Mouse (Mus musculus) frontal cortex, adult (tissue): ENCODE measurements at regions not wholly inside any gene's neighbourhood (a gene's known extent, or its start where the extent isn't known, plus 50 kb on each side); places are given as distances from the start of the nearest gene placed in this dataset.
A peak's percentile ranks its signal among the peaks of the same experiment; 100 is the strongest.

Source experiments
- ATAC-seq: cut with Nextera tagmentation; 2 replicates; pipeline ENCODE4 v1.9.2; 2017; ENCODE audit warnings: mild to moderate bottlenecking, moderate library complexity, mixed read lengths; ENCODE audit not compliant: low TSS enrichment

DNA sequence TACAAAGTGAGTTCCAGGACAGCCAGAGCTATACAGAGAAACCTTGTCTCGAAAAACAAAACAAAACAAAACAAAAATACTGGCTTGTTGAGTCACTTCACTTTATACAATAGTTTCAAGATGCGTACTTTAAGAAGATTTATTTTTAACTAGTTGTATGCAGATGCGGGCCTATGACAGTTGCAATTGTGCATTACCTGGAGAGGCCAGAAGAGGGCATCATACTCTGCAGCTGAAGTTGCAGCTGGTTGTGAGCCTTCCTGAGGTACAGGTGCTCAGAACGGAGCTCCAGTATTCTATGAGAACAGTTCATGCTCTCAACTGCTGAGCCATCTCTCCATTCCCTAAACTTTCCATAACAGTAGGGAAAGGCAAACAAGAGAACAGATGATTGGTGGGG, 314.2 kb upstream of the 4931429L15Rik start:
- ATAC-seq, result no peak

DNA sequence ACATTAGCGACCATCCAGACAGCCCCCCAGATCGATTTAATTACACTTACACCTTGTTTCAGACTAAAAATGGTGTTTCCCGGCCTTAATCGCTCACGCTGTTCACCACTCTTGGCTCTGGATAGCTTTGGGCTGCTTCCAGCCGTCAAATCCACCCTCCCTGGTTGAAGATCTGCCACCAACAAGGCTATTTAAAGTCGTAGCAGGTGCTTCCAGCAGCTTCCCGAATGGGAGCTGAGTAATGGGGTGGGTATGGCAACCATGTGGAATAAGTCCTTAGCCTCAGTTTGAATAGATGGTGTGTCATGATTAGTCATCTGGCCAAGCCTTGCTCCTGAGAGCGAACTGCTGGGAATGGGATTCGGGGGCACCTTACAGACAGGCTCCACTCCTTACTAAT, 312.8 kb upstream of the 4931429L15Rik start:
- ATAC-seq, result peak; percentile 96

DNA sequence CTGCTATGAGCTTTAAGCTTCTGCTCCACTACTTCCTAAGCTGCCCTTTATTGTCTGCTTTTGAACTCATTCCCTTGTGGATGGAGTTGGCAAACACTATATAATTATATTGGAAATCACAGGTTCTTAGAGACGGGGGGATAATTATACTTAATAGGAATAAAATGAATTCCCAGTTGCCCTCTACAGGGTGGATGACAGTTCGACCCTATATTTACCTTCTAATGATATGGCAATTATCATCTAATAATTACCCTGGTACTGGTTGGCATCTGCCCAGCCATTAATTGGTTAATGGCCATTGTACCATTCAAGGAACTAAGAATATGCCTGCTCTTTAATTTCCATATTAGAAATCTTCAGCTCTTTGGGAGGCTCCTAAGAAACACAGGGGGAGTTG, 302.5 kb upstream of the 4931429L15Rik start:
- no peak for ATAC-seq

DNA sequence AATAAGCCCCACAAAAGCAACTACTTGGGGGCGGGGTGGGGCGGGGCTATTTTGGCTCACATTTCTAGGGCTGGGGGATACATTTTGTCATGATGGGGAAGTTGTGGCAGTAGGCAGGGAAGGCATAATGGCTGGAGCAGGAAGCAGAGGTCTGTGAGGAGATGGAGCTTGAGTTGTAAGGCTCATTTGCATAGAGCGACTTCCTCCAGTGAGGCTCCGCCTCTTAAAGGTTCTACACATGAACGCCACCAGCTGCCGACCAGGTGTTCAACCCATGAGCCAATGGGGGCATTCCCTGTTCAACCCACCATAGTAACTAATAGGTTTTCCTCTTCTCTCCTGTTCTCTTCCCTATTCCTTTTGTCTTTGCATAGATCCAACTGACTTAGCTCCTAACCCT, 302.1 kb upstream of the 4931429L15Rik start:
- no peak for ATAC-seq

DNA sequence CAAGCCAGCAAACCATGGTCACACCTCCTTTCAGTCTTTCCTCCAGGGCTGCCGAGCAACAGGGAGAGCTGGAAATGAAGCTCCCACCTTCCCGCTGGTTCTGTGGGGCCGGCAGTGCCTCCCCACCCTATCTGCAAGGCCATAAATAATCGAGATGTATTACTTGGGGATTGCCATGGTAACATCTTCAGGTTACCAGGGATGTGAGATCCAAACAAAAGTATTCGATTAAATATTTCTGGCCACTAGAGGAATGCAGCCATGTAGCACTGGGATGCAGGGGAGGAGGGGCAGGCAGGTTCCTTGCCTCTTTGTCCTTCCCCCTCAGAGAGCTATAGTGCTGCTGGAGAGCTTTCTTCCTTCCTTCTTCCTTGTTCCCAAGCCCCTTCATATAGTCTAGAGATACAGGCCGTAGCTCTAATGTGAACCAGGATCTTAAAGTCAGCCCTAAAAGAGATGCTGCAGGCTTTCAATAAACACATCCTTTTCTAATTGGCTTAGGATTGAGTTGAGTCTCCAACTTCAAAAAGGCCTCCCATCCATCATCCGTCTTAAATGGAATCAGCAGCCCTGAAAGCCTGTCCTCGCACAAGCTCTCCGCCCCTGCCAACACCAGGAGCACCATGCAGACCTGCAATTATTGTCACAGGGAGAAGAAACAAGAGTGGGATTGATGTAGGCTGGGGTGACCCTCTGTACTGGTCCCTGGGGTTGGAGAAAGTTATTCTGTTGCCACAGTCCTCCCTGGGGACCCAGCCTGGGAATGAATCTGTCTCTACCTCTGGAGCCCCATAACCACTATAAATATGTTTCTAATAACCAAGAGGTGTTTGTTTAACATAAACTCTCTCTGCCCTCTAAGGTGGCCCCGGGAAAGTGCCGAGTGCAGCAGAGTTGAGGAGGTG, 290.6 kb upstream of the 4931429L15Rik start:
- no peak for ATAC-seq

DNA sequence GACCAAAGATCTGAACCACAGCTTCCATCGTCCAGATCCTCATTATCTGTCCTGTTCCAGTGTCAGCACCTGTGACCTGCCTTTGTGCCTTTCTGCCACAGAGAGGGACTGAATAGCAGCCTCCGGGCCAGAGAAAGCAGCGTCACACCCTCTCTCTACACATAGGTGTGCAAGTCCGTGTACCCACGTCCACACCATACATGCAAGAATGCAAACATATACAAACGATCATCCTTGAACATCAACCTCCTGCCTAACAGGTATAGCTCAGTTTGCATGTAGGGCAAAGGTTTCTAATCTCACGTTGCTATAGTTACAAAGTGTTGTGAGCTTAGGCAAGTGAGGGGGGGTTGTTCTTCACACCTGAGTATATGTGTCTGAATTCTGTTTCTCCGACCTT, 288.9 kb upstream of the 4931429L15Rik start:
- ATAC-seq, result no peak

DNA sequence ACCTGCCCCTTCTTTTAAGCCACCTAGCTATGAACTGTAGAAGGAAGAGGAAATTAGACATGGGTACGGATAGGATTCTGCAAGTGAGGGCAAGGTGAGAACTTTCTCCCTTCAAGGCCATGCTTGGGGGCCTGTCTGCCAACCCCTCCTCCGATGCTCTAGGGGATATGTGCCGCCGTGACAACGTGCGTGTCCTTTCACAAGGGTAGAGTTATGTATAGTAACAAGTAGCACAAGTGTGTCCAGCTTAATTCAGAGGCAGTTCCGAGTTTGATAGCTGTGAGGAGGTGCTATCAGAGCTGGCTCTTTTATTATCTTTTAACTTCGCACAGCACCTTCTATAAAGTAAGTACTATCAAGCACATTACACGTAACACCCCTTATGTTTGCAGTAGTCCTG, 281.0 kb upstream of the 4931429L15Rik start:
- ATAC-seq, result no peak

DNA sequence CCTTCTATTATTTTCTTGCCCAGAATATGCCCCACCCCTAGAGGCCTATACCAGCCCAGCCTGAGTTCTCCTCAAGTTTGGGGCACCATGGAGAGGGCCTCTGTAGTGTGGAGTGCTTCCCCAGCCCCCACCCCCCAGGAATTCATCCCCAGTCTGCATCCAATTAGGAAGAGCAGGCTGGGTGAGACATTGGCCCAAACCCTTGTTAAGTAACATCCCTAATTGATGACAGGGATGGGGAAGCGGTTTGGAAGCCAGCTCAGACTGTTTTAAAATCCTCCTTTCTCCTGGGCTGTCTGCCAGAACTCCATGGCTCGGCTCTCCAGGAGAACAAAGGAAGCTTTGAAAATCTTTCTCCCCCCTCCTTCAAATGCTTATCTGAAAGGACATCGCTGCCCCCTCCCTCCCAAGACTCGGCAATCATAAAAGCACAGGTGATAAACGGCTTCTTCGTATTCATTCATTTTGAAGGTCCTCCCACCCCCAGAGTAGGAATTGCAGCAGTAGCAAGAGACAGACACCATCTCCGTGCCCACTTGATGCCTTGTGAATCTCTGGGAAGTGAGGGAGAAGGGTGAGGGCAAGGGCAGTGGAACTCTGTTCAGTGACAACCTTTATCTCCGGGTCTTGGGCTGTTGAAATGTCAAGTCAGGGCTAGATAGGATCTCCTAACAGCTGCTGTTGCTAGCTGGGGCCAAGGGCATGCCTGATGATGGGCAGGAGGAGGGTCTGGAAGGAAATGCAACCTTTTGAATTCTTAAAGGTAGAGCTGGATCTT, 280.3 kb upstream of the 4931429L15Rik start:
- peak; percentile 87 for ATAC-seq

DNA sequence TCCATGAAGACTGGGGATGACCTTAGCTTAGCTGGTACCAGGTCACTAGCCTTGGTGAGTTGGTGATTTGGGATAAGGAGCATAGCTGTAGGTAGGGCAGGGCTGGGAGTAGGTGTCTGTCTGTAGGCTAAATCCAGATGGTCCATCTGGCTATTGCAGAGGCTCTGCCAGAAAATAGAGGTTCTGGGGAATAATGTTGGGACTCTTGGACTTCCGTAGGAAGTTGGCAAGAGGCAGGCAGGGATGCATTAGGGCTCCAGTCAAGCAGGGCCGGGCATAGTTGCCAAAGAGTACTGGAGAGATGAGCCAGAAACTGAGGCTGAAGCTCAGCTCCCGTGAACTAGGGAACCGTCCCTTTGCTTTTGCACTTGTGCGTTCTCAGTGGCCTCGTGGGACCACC, 278.7 kb upstream of the 4931429L15Rik start:
- ATAC-seq, result peak; percentile 42; the same call in 1 of the 2 replicates

DNA sequence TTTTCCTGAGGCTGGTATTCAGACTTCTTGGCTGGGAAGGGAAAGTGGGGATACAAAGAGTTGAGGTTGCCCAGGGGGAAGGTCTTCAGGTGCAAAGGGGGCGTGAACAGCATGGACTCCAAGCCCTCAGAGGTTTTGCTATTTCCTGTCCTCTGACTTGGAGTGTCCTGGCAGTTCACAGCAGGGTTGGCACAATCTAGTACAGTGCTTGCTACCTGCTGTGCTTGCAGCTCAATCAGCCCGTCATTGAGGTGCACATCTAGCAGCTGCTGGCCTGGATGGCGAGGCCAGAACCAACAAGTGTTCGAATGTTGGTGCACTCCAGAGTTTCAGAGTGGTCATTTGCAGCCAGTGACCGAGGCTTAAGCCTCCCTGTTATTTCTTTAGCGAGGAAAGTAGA, 273.7 kb upstream of the 4931429L15Rik start:
- ATAC-seq, result no peak

DNA sequence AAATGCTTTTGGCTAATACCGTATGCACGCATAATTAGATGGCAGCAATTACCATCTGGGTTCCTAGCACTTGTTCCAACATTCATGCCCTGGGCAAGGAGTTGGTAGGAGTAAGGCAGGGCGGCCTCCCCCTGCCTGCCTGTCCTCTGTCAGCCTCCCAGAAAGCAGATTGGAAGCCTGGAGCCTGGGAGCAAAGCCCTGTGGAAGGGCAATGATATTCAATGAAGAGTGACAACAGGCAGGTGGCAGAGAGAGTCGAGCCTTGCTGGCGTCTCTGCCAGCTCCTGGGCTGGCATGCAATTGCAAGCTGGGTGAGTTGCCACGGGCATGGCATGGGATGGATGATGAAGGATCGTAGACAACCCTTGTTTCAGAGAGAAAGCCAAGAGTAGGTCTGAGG, 273.1 kb upstream of the 4931429L15Rik start:
- no peak for ATAC-seq

DNA sequence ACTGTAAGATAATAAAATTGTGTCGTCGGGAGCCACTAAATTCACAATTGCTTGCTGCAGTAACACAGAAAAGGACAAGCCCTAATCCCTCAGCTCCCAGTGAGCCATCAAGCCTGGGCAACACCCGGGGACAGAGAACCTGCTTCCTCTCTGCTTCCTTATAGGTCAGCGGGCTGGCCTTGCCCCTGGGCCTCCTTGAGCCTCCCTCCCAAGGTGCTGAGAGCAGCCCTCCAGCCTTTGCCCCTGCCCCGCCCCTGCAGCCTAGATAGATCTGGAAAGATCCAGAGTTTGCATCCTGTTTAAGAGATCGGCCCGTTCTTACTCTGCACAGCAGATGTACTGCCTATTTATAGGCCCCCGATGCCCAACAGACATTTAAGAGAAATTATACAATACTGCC, 267.0 kb upstream of the 4931429L15Rik start:
- ATAC-seq, result peak; percentile 59

DNA sequence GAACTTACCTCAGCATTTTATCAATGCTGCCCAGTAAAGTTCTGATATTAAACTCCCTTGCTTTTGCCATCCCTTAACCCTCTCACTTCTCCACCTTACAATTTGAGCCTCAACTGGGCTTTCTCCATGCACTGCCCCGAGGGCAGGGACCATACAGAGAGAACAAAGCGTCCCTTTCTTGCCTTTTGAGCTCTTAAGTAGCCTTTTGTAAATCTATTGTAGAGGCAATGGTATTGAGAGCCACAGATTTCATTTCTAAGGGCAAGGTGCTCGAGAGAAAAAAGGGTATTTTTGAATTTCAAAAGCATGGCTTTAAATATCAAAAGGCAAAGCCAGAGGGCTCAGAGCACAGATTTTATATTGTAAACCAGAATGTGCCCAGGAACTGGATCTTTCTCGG, 262.1 kb upstream of the 4931429L15Rik start:
- ATAC-seq, result no peak

DNA sequence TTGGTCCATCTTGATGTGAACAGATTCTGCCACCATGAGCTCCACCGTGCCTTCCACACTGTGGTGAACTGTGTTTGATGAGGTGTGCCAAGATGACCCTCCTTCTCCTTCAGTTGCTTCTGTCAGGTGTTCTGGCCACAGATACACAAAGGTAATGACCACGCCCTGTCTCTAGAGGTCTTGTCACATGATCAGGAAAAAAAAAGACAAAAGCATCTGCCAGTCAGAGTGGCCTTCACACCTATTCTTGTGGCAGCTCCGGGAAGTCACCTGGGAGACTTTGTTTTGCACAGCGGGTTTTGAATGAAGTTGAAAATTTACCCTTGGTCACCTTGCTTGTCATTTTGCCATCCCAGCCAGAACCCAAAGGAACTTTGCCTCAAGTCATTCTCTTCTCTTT, 242.5 kb upstream of the 4931429L15Rik start:
- no peak for ATAC-seq

DNA sequence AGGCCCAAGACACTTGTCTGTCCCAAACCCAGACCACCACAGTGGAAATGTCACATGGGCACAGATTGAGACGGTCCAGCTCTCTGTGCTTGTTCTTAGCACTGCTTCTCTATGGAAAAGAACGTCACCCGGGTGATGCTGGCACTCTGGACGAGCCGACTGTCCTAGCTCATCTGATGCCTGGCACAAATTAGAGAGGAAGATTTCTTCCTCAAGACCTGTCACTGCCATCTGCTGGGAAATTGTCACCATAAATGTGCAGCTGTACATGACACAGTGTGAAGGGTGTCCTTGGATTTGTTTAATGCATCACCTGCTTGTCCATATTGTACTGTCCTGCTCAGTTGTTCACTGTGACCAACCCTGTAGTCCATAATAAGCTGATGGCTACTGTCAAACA, 238.7 kb upstream of the 4931429L15Rik start:
- no peak for ATAC-seq

DNA sequence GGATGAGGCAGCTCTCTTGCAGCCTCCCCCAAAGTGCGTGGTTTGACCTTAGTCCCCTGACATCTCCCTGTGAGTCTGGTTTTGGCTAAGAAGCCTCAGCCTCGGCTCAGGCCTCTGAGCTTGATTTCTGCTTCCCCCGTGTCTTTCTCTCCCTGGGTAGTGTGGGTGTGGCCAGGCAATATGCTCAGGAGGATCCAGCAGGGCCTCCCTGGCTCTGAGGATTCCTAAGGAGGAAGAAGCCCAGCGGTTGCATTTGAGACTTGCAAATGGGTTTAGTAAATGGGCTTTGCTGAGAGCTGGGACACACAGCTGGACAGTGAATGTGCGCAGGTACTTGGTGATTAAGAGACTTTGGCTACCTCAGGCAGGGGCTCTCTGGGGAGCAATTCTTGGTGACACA, 238.0 kb upstream of the 4931429L15Rik start:
- no peak for ATAC-seq

DNA sequence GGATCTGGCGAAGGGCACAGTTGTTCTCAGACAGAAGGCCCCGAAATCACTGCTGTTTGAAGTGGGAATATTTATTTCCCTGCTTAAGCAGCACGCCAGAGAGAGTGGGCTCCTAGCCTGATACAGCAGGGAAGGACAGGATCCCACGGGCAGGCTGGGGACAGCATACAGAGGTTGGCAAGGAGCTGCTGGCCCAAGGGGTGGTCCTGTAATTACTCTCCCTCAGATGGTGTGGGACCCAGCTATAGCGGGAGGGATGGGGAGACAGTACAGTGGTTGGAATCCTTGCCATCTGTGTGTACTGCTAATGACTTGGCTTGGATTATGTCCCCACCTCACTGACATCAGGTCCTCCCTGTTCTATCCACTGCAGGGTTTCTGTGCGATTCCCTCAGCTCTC, 235.4 kb upstream of the 4931429L15Rik start:
- ATAC-seq, result no peak

DNA sequence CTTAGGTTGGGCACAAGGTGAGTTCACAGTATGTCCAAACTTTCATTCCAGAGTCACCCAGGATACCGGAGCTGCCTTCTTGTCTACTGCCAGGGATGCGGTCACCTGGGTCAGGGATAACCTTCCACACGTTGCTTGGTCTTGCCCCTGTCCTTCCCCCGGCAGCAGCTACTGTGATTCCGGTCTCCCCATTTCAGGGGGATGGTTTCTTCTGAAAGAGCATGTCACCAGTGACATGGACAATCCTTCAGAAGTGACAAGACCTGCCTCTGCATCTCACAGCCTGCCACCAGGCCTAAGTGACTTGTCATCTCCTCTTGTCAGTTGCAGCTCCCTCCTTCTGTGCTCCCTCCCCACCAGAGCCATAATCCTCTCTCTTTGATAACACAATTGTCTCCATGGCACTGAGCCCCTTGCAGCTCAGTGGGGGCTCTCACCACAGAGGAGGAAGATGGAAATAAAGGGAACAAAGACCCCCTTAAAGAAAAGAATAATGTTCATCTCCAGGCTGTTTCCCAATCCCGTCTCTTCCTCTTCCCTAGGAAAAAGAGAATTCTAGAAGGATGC, 234.9 kb upstream of the 4931429L15Rik start:
- ATAC-seq, result no peak

DNA sequence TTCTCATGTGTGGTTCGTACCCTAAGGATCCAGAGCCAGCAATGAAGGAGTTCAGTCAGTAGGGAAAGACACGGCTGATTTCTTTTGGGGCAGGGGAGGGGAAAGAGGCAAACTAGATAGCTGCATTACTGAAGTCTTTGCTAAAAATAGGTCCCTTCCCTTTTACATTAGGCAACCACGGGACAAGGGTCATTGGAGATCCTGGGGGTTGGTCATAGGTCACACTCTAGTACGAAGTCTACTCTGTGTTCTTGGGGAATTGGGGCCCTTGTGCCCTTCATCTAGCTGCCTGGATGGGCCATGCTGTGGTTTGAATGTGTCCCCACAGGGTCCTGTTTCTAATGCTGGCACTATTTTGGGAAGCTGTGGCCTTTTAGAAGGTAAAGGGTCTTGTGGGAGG, 229.6 kb upstream of the 4931429L15Rik start:
- ATAC-seq, result no peak

DNA sequence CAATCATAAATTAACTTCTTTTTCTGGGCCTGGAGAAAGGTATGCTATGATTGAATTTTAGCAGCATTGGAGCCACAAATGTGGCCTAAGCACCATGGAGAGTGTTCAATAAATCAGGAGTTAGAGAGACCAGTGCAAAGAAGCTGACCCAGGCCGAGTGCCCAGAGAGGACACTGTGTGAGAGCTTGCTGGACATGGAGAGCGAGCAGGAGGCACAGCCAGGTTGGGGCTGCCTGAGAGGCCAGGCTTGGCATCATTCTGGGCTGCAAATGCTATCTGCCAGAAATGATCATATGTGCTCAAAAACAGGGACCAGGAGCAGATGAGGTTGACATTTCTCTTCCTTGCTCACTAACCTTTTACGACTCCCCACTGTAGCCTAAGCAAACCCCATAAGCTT, 224.5 kb upstream of the 4931429L15Rik start:
- ATAC-seq, result no peak

DNA sequence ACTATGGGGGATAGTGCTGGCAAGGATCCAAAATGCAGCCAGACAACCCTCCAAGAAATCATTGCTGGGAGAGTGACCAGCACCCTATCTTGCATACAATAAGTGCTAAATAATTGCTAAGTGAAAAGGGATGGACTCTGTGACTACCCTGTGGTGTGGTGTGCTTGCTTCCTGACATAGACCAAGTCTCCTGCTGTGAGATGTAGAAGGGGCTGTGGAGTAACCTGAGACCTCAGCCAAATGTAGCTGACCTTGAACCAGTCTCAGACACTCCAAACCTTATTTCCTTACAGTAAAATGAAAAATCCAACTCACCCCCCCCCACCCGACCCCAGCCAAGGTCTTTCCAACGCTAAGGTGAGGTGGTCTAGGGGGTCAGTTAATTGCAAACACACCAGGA, 221.2 kb upstream of the 4931429L15Rik start:
- ATAC-seq, result no peak

DNA sequence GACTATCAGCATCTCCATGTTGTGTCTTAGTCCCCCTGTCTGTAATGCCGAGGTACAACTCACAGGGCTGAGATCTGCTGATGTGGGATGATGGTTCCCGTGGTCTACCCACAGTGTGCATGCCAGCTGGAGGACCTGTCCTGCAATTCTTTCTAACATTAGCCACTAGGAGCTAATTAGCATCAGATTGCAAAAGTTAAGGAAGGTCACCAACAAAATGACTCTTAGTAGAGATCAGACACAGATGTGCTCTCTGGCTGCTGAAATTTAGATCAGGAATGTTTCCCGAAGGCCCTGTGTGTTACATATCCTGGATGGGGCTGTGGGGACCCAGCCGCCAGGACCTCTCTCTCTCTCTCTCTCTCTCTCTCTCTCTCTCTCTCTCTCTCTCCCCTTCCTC, 218.8 kb upstream of the 4931429L15Rik start:
- ATAC-seq, result no peak
